Mouse (Mus musculus) layer of hippocampus, postnatal 25 days (tissue): ENCODE results near the gene Camta1. TPM values are rescaled to one million over a fixed set of nuclear protein-coding genes. Genes with fewer than 3 reads are reported as not detected.

Experiments used
- DNase-seq, 2 experiments: peaks; one replicate each; pipeline ENCODE4 v3.0.0; 2022; ENCODE audit warnings: mixed read lengths in 2 of 2, low spot score in 1 of 2; ENCODE audit errors: extremely low spot score in 1 of 2
- total RNA-seq, 2 experiments: library from RNA; stranded (reverse); gene quantifications; 2 replicates each; pipeline ENCODE4 v1.2.3; 2021

The Camta1 gene
- total RNA-seq, 2 experiments from 2014 or later = 244 to 251 TPM

- DNase-seq = no peak
These were observed 165.7 kb downstream of the Camta1 start for GRCm38 (mm10) chr4:151695984-151696383.

- no peak for DNase-seq
These were observed 167.1 kb downstream of the Camta1 start for GRCm38 (mm10) chr4:151694531-151694930.

GRCm38 (mm10) chr4:151694047-151694446 is 167.6 kb downstream of the Camta1 start:
- DNase-seq = no peak

GRCm38 (mm10) chr4:151690041-151690440 is 171.6 kb downstream of the Camta1 start:
- no peak for DNase-seq

- no peak for DNase-seq
These were observed 173.5 kb downstream of the Camta1 start for GRCm38 (mm10) chr4:151688206-151688605.

- DNase-seq = no peak
These were observed 177.1 kb downstream of the Camta1 start for GRCm38 (mm10) chr4:151684596-151684995.

- DNase-seq = no peak
These were observed 178.7 kb downstream of the Camta1 start for GRCm38 (mm10) chr4:151682831-151683488.

- no peak for DNase-seq
These were observed 189.2 kb downstream of the Camta1 start for GRCm38 (mm10) chr4:151672452-151672851.

- DNase-seq = no peak
These were observed 195.2 kb downstream of the Camta1 start for GRCm38 (mm10) chr4:151666411-151666901.

- no peak for DNase-seq
These were observed 200.2 kb downstream of the Camta1 start for GRCm38 (mm10) chr4:151661486-151661885.

- DNase-seq = no peak
These were observed 205.2 kb downstream of the Camta1 start for GRCm38 (mm10) chr4:151656427-151656826.

GRCm38 (mm10) chr4:151655637-151656385 is 205.9 kb downstream of the Camta1 start:
- no peak for DNase-seq

GRCm38 (mm10) chr4:151655227-151655626 is 206.4 kb downstream of the Camta1 start:
- DNase-seq = no peak

- no peak for DNase-seq
These were observed 219.3 kb downstream of the Camta1 start for GRCm38 (mm10) chr4:151642418-151642817.

- DNase-seq = no peak
These were observed 220.7 kb downstream of the Camta1 start for GRCm38 (mm10) chr4:151640971-151641370.

- DNase-seq = no peak
These were observed 222.7 kb downstream of the Camta1 start for GRCm38 (mm10) chr4:151638941-151639340.

- no peak for DNase-seq
These were observed 224.3 kb downstream of the Camta1 start for GRCm38 (mm10) chr4:151637348-151637747.

- DNase-seq = no peak
These were observed 226.9 kb downstream of the Camta1 start for GRCm38 (mm10) chr4:151634771-151635170.

GRCm38 (mm10) chr4:151633795-151634194 is 227.9 kb downstream of the Camta1 start:
- no peak for DNase-seq

- DNase-seq = no peak
These were observed 229.4 kb downstream of the Camta1 start for GRCm38 (mm10) chr4:151632321-151632720.

- DNase-seq = no peak
These were observed 231.0 kb downstream of the Camta1 start for GRCm38 (mm10) chr4:151630664-151631063.

- DNase-seq = no peak
These were observed 231.4 kb downstream of the Camta1 start for GRCm38 (mm10) chr4:151630231-151630630.
